Mouse (Mus musculus) neural tube, embryonic 15.5 days (tissue): Measurements from ENCODE around the gene Lce1a2. TPM values are rescaled to one million over a fixed set of nuclear protein-coding genes. Genes with fewer than 3 reads are reported as not detected.
"Not testable (repeated sequence)": the region's sequence is repeated elsewhere in the genome, so short reads cannot be mapped to it uniquely, and the experiment has no call there.

Source experiments
- ATAC-seq: fragments of 200-750 bp; cut with Nextera tagmentation; 2 replicates; pipeline ENCODE4 v1.8.0; 2017; ENCODE audit warnings: mild to moderate bottlenecking, moderate TSS enrichment, moderate library complexity; ENCODE audit not compliant: low FRiP score
- H3K27ac ChIP-seq: fragments of 300-500 bp; sonication (generic); replicated peaks from 2 replicates; pipeline ENCODE4 v1.5.1; 2015; ENCODE audit warnings: mild to moderate bottlenecking, inconsistent platforms
- H3K27me3 ChIP-seq: fragments of 300-500 bp; sonication (generic); replicated peaks from 2 replicates; pipeline ENCODE4 v1.6.1; 2015; ENCODE audit warnings: inconsistent platforms
- H3K36me3 ChIP-seq: fragments of 300-500 bp; sonication (generic); 2 replicates; pipeline ENCODE4 v1.6.1; 2015; ENCODE audit warnings: inconsistent platforms
- H3K4me1 ChIP-seq: fragments of 300-500 bp; sonication (generic); 2 replicates; pipeline ENCODE4 v1.6.1; 2015; ENCODE audit warnings: inconsistent platforms
- H3K4me2 ChIP-seq: fragments of 300-500 bp; sonication (generic); 2 replicates; pipeline ENCODE4 v1.6.1; 2015; ENCODE audit warnings: inconsistent platforms, mild to moderate bottlenecking, moderate library complexity
- H3K4me3 ChIP-seq: fragments of 300-500 bp; sonication (generic); replicated peaks from 2 replicates; pipeline ENCODE4 v1.5.1; 2015; ENCODE audit warnings: mild to moderate bottlenecking, inconsistent platforms
- H3K9ac ChIP-seq: fragments of 300-500 bp; sonication (generic); replicated peaks from 2 replicates; pipeline ENCODE4 v1.6.1; 2015; ENCODE audit warnings: mild to moderate bottlenecking, inconsistent platforms
- H3K9me3 ChIP-seq: fragments of 300-500 bp; sonication (generic); replicated peaks from 2 replicates; pipeline ENCODE4 v1.6.1; 2016; ENCODE audit warnings: inconsistent platforms
- WGBS: fragments of 180-500 bp; shearing (Covaris S2); methylation state at CpG from one replicate; pipeline ENCODE4 v1.1.7; 2015; ENCODE audit warnings: mixed read lengths; 5-methylcytosine and 5-hydroxymethylcytosine counted together
- polyA plus RNA-seq: library from polyadenylated mRNA; unstranded; fragments of >200 nt; fragmentation: Nextera tagmentation; extraction: Ambion mirVana; gene quantifications from 2 replicates; pipeline ENCODE4 v1.2.1, GENCODE M21; 2015

Gene Lce1a2
- polyA plus RNA-seq: not detected in 2 replicates

- no peak for ATAC-seq
- no peak within 1 kb of the TSS for H3K9ac ChIP-seq
- no peaks in the 10 kb centered on the region for H3K9me3 ChIP-seq
- no peaks in the 10 kb centered on the region for H3K4me1 ChIP-seq
- H3K36me3 ChIP-seq: no peaks in the 10 kb centered on the region
- no peak within 1 kb of the TSS for H3K27ac ChIP-seq
- no peak within 1 kb of the TSS for H3K4me3 ChIP-seq
- no peak within 1 kb of the TSS for H3K4me2 ChIP-seq
- no peaks in the 10 kb centered on the region for H3K27me3 ChIP-seq
Measured at GRCm38 (mm10) chr3:92670215-92670614, at the start of gene Lce1a2. TSS of gene Lce1a2 (minus strand) at chr3:92670315.

GRCm38 (mm10) chr3:92715122-92715521, 45.0 kb upstream of the Lce1a2 start:
- Histone ChIP-seq H3K27me3 (no peaks in the 10 kb centered on the region), H3K4me3 (no peak overlapping the region), H3K4me2 (no peak overlapping the region), H3K9me3 (no peaks in the 10 kb centered on the region), H3K36me3 (no peaks in the 10 kb centered on the region), H3K9ac (no peak overlapping the region), H3K27ac (no peak overlapping the region), H3K4me1 (no peaks in the 10 kb centered on the region)
- ATAC-seq: no peak

- H3K4me2 ChIP-seq: no peak within 1 kb of the TSS
Measured at GRCm38 (mm10) chr3:92708974-92709373, 38.9 kb upstream of the Lce1a2 start, which contains the start of gene Lce1e. TSS of gene Lce1e (minus strand) at chr3:92709074.

GRCm38 (mm10) chr3:92694613-92695012, 24.5 kb upstream of the Lce1a2 start:
- no peaks in the 10 kb centered on the region for H3K4me1 ChIP-seq
- no peak for ATAC-seq
- no peak overlapping the region for H3K9ac ChIP-seq
- no peak overlapping the region for H3K4me3 ChIP-seq
- no peak overlapping the region for H3K27ac ChIP-seq
- 7% methylated on average over 1 of the region's 1 CpGs for WGBS
- no peaks in the 10 kb centered on the region for H3K36me3 ChIP-seq
- H3K9me3 ChIP-seq: no peaks in the 10 kb centered on the region
- H3K4me2 ChIP-seq: no peak overlapping the region
- no peaks in the 10 kb centered on the region for H3K27me3 ChIP-seq

More at GRCm38 (mm10) chr3:92708974-92709373, 38.9 kb upstream of the Lce1a2 start, which contains the start of gene Lce1e:
- no peaks in the 10 kb centered on the region for H3K4me1 ChIP-seq
- no peaks in the 10 kb centered on the region for H3K36me3 ChIP-seq
- H3K27ac ChIP-seq: no peak within 1 kb of the TSS
- no peak within 1 kb of the TSS for H3K9ac ChIP-seq
- no peak for ATAC-seq
- no peak within 1 kb of the TSS for H3K4me3 ChIP-seq
- no peaks in the 10 kb centered on the region for H3K9me3 ChIP-seq
- no peaks in the 10 kb centered on the region for H3K27me3 ChIP-seq
- 95% methylated on average over 2 of the region's 2 CpGs for WGBS

GRCm38 (mm10) chr3:92691688-92692087, 21.6 kb upstream of the Lce1a2 start:
- Histone ChIP-seq H3K4me1 (no peaks in the 10 kb centered on the region), H3K4me2 (no peak overlapping the region), H3K36me3 (no peaks in the 10 kb centered on the region), H3K9ac (no peak overlapping the region), H3K4me3 (no peak overlapping the region), H3K9me3 (no peaks in the 10 kb centered on the region), H3K27ac (no peak overlapping the region), H3K27me3 (no peaks in the 10 kb centered on the region)
- ATAC-seq: no peak

GRCm38 (mm10) chr3:92689154-92689553, 19.0 kb upstream of the Lce1a2 start:
- not testable (repeated sequence) for ATAC-seq, H3K4me2 ChIP-seq, H3K9ac ChIP-seq, H3K4me1 ChIP-seq, H3K9me3 ChIP-seq, H3K36me3 ChIP-seq, H3K27me3 ChIP-seq, H3K4me3 ChIP-seq, H3K27ac ChIP-seq
- WGBS: 83% methylated on average over 16 of the region's 16 CpGs

GRCm38 (mm10) chr3:92687110-92687509, 17.0 kb upstream of the Lce1a2 start, which contains the start of gene Lce1d:
TSS of gene Lce1d (minus strand) at chr3:92687210.
- no peak for ATAC-seq
- H3K9me3 ChIP-seq: no peaks in the 10 kb centered on the region
- H3K36me3 ChIP-seq: no peaks in the 10 kb centered on the region
- no peaks in the 10 kb centered on the region for H3K4me1 ChIP-seq
- H3K27ac ChIP-seq: no peak within 1 kb of the TSS
- H3K4me3 ChIP-seq: no peak within 1 kb of the TSS
- H3K4me2 ChIP-seq: no peak within 1 kb of the TSS
- H3K9ac ChIP-seq: no peak within 1 kb of the TSS
- no peaks in the 10 kb centered on the region for H3K27me3 ChIP-seq
- WGBS: 73% methylated on average over 2 of the region's 2 CpGs

- no peak within 1 kb of the TSS for H3K27ac ChIP-seq
- no peak for ATAC-seq
- WGBS: 93% methylated on average over 4 of the region's 4 CpGs
- H3K9me3 ChIP-seq: no peaks in the 10 kb centered on the region
- H3K4me2 ChIP-seq: no peak within 1 kb of the TSS
- no peaks in the 10 kb centered on the region for H3K27me3 ChIP-seq
- H3K4me3 ChIP-seq: no peak within 1 kb of the TSS
- H3K36me3 ChIP-seq: no peaks in the 10 kb centered on the region
- no peak within 1 kb of the TSS for H3K9ac ChIP-seq
- no peaks in the 10 kb centered on the region for H3K4me1 ChIP-seq
Measured at GRCm38 (mm10) chr3:92678947-92679346, 8.8 kb upstream of the Lce1a2 start, which contains the start of gene Lce1c. TSS of gene Lce1c (plus strand) at chr3:92679247.

GRCm38 (mm10) chr3:92656826-92657225, 13.3 kb downstream of the Lce1a2 start, which contains the start of gene Lce1b:
TSS of gene Lce1b (minus strand) at chr3:92656926.
- H3K4me1 ChIP-seq: no peaks in the 10 kb centered on the region

GRCm38 (mm10) chr3:92648207-92648606, 21.9 kb downstream of the Lce1a2 start, which contains the start of gene Lce1a1:
TSS of gene Lce1a1 (minus strand) at chr3:92648307.
- Histone ChIP-seq H3K9me3 (no peaks in the 10 kb centered on the region), H3K9ac (no peak within 1 kb of the TSS), H3K4me3 (no peak within 1 kb of the TSS), H3K4me2 (no peak within 1 kb of the TSS), H3K27ac (no peak within 1 kb of the TSS), H3K4me1 (no peaks in the 10 kb centered on the region), H3K36me3 (no peaks in the 10 kb centered on the region), H3K27me3 (no peaks in the 10 kb centered on the region)
- ATAC-seq: no peak
- WGBS: 93% methylated on average over 1 of the region's 1 CpGs

More at GRCm38 (mm10) chr3:92656826-92657225, 13.3 kb downstream of the Lce1a2 start, which contains the start of gene Lce1b:
- H3K9ac ChIP-seq: no peak within 1 kb of the TSS
- H3K27me3 ChIP-seq: no peaks in the 10 kb centered on the region
- H3K27ac ChIP-seq: no peak within 1 kb of the TSS
- no peaks in the 10 kb centered on the region for H3K9me3 ChIP-seq
- H3K4me3 ChIP-seq: no peak within 1 kb of the TSS
- no peaks in the 10 kb centered on the region for H3K36me3 ChIP-seq
- H3K4me2 ChIP-seq: no peak within 1 kb of the TSS
- no peak for ATAC-seq

- Histone ChIP-seq H3K9me3 (no peaks in the 10 kb centered on the region), H3K27ac (no peak overlapping the region), H3K4me2 (no peak overlapping the region), H3K9ac (no peak overlapping the region), H3K27me3 (no peaks in the 10 kb centered on the region), H3K4me1 (no peaks in the 10 kb centered on the region), H3K4me3 (no peak overlapping the region), H3K36me3 (no peaks in the 10 kb centered on the region)
- WGBS: 91% methylated on average over 15 of the region's 15 CpGs
- no peak for ATAC-seq
Measured at GRCm38 (mm10) chr3:92639854-92640253, 30.3 kb downstream of the Lce1a2 start.

GRCm38 (mm10) chr3:92638653-92638991, 31.5 kb downstream of the Lce1a2 start:
- Histone ChIP-seq H3K9ac (no peak overlapping the region), H3K4me1 (no peaks in the 10 kb centered on the region), H3K4me2 (no peak overlapping the region), H3K27ac (no peak overlapping the region), H3K9me3 (no peaks in the 10 kb centered on the region), H3K36me3 (no peaks in the 10 kb centered on the region), H3K4me3 (no peak overlapping the region), H3K27me3 (no peaks in the 10 kb centered on the region)
- 77% methylated on average over 3 of the region's 3 CpGs for WGBS
- ATAC-seq: no peak
